Comparison of ENCODE assay signal across 27 mouse cellular contexts in genomic region chr2:68374202-68374601, GRCm38 (mm10).
DNase-seq lines count a peak whose midpoint lies in the region; ATAC-seq and TF ChIP-seq lines count a peak whose summit lies in the region.
"Had no signal": no experiment of that assay in that cellular context is flagged by ENCODE, and none has a peak within 500 bp of the region (broad histone marks: within the 10 kb centered on the region; RNA-seq: fewer than 3 reads in every experiment).

No protein-coding gene starts in this region.

- no peaks in the 10 kb centered on the region for H3K9me3 ChIP-seq in heart, embryonic 10.5 days
- no peaks in the 10 kb centered on the region for H3K9me3 ChIP-seq in heart, embryonic 13.5 days
- H3K9me3 ChIP-seq in hindbrain, embryonic 15.5 days: no peaks in the 10 kb centered on the region
- no peaks in the 10 kb centered on the region for H3K9me3 ChIP-seq in hindbrain, embryonic 13.5 days
- H3K9me3 ChIP-seq in heart, postnatal 0 days (replicated peaks; ENCODE audit: control insufficient read depth, low read length): no peaks in the 10 kb centered on the region
- no peaks in the 10 kb centered on the region for H3K9me3 ChIP-seq in kidney, embryonic 15.5 days (replicated peaks)
- H3K9me3 ChIP-seq: embryonic facial prominence, embryonic 12.5 days; embryonic facial prominence, embryonic 15.5 days; hindbrain, embryonic 12.5 days had no signal

- no peak for TF ChIP-seq EP300 in heart, postnatal 0 days (IDR thresholded peaks at IDR 0.05; ENCODE audit: low read depth)

- H3K9ac ChIP-seq in heart, embryonic 13.5 days: no peak overlapping the region; the same call in 1 of the 2 replicates
- H3K9ac ChIP-seq in hindbrain, embryonic 15.5 days: no peak overlapping the region
- no peak overlapping the region for H3K9ac ChIP-seq in hindbrain, embryonic 13.5 days
- no peak overlapping the region for H3K9ac ChIP-seq in heart, postnatal 0 days (replicated peaks; ENCODE audit: low read depth, low read length)
- H3K9ac ChIP-seq in kidney, embryonic 15.5 days: no peak overlapping the region
- H3K9ac ChIP-seq: embryonic facial prominence, embryonic 12.5 days; embryonic facial prominence, embryonic 15.5 days; forebrain, postnatal 0 days; hindbrain, embryonic 12.5 days had no signal

- no peaks in the 10 kb centered on the region for H3K36me3 ChIP-seq in heart, embryonic 10.5 days
- peaks cover 9% of the 10 kb centered on the region for H3K36me3 ChIP-seq in heart, embryonic 13.5 days
- no peaks in the 10 kb centered on the region for H3K36me3 ChIP-seq in hindbrain, embryonic 15.5 days
- no peaks in the 10 kb centered on the region for H3K36me3 ChIP-seq in hindbrain, embryonic 13.5 days
- 0 out of 2 replicates have a peak, but pooled peaks cover 6% of the 10 kb centered on the region for H3K36me3 ChIP-seq in heart, postnatal 0 days (replicated peaks; ENCODE audit: control insufficient read depth, insufficient read depth, low read length)
- H3K36me3 ChIP-seq in kidney, embryonic 15.5 days: no peaks in the 10 kb centered on the region
- H3K36me3 ChIP-seq: embryonic facial prominence, embryonic 12.5 days; embryonic facial prominence, embryonic 15.5 days; hindbrain, embryonic 12.5 days had no signal

- H3K4me2 ChIP-seq in heart, embryonic 13.5 days: no peak overlapping the region
- no peak overlapping the region for H3K4me2 ChIP-seq in hindbrain, embryonic 15.5 days
- no peak overlapping the region for H3K4me2 ChIP-seq in hindbrain, embryonic 13.5 days
- no peak overlapping the region for H3K4me2 ChIP-seq in heart, postnatal 0 days (ENCODE audit: low read depth, low read length)
- H3K4me2 ChIP-seq in kidney, embryonic 15.5 days: no peak overlapping the region
- H3K4me2 ChIP-seq: embryonic facial prominence, embryonic 12.5 days; embryonic facial prominence, embryonic 15.5 days; hindbrain, embryonic 12.5 days had no signal

- whole genome bisulfite sequencing in heart, embryonic 10.5 days: 65% methylated on average over 7 of the region's 7 CpGs
- 52% methylated on average over 7 of the region's 7 CpGs for WGBS in heart, embryonic 13.5 days
- 56% methylated on average over 7 of the region's 7 CpGs for WGBS in hindbrain, embryonic 15.5 days
- WGBS in hindbrain, embryonic 13.5 days: 61% methylated on average over 7 of the region's 7 CpGs
- 36% methylated on average over 7 of the region's 7 CpGs for WGBS in heart, postnatal 0 days
- 78% methylated on average over 7 of the region's 7 CpGs for WGBS in kidney, embryonic 15.5 days

- no peak for ATAC-seq in heart, embryonic 13.5 days (ENCODE audit: extremely low read depth, insufficient number of reproducible peaks, low FRiP score, low TSS enrichment)
- ATAC-seq in hindbrain, embryonic 15.5 days (ENCODE audit: low FRiP score, low read depth): no peak
- ATAC-seq in hindbrain, embryonic 13.5 days (ENCODE audit: low FRiP score): no peak
- ATAC-seq in heart, postnatal 0 days (ENCODE audit: insufficient read depth, low read depth): no peak
- no peak for ATAC-seq in kidney, embryonic 15.5 days (replicated peaks; ENCODE audit: low FRiP score)
- ATAC-seq: CD4-positive, CD25-positive, alpha-beta regulatory T cell, adult 4 months; forebrain, embryonic 14.5 days; forebrain, postnatal 0 days; hindbrain, postnatal 0 days; inflammation-experienced regulatory T-cells, adult 6 months; intestine, embryonic 16.5 days had no signal

- no peak for TF ChIP-seq CTCF in heart, postnatal 0 days (IDR thresholded peaks at IDR 0.05; ENCODE audit: low read depth)

- no peak overlapping the region for H3K4me3 ChIP-seq in heart, embryonic 10.5 days
- no peak overlapping the region for H3K4me3 ChIP-seq in heart, embryonic 13.5 days
- no peak overlapping the region for H3K4me3 ChIP-seq in hindbrain, embryonic 15.5 days
- H3K4me3 ChIP-seq in hindbrain, embryonic 13.5 days: no peak overlapping the region
- H3K4me3 ChIP-seq in heart, postnatal 0 days (ENCODE audit: low read depth, low read length): no peak overlapping the region
- no peak overlapping the region for H3K4me3 ChIP-seq in kidney, embryonic 15.5 days (replicated peaks)
- H3K4me3 ChIP-seq: embryonic facial prominence, embryonic 12.5 days; embryonic facial prominence, embryonic 15.5 days; gastrocnemius, adult 2 months; hindbrain, embryonic 12.5 days had no signal

- no peaks in the 10 kb centered on the region for H3K27me3 ChIP-seq in heart, embryonic 10.5 days (ENCODE audit: insufficient read depth, poor library complexity, severe bottlenecking)
- H3K27me3 ChIP-seq in heart, embryonic 13.5 days (replicated peaks): no peaks in the 10 kb centered on the region
- no peaks in the 10 kb centered on the region for H3K27me3 ChIP-seq in hindbrain, embryonic 15.5 days
- no peaks in the 10 kb centered on the region for H3K27me3 ChIP-seq in hindbrain, embryonic 13.5 days
- H3K27me3 ChIP-seq in heart, postnatal 0 days (ENCODE audit: control insufficient read depth, insufficient read depth, low read length): no peaks in the 10 kb centered on the region
- no peaks in the 10 kb centered on the region for H3K27me3 ChIP-seq in kidney, embryonic 15.5 days
- H3K27me3 ChIP-seq: embryonic facial prominence, embryonic 12.5 days; embryonic facial prominence, embryonic 15.5 days; hindbrain, embryonic 12.5 days had no signal

- peak overlapping the region; percentile 56; the same call in 1 of the 2 replicates for H3K27ac ChIP-seq in heart, embryonic 10.5 days
- 0 out of 2 replicates have a peak overlapping the region, but pooled peaks have one; percentile 8 for H3K27ac ChIP-seq in heart, embryonic 13.5 days (replicated peaks)
- 0 out of 2 replicates have a peak overlapping the region, but pooled peaks have one; percentile 8 for H3K27ac ChIP-seq in hindbrain, embryonic 15.5 days (replicated peaks)
- no peak overlapping the region for H3K27ac ChIP-seq in hindbrain, embryonic 13.5 days
- peak overlapping the region; percentile 43 for H3K27ac ChIP-seq in heart, postnatal 0 days (ENCODE audit: low read depth)
- no peak overlapping the region for H3K27ac ChIP-seq in kidney, embryonic 15.5 days
- H3K27ac ChIP-seq: embryonic facial prominence, embryonic 12.5 days; embryonic facial prominence, embryonic 15.5 days; gastrocnemius, adult 2 months; hindbrain, embryonic 12.5 days; hindbrain, postnatal 0 days had no signal

- peaks cover 69% of the 10 kb centered on the region for H3K4me1 ChIP-seq in heart, embryonic 10.5 days
- peaks cover 76% of the 10 kb centered on the region for H3K4me1 ChIP-seq in heart, embryonic 13.5 days
- peaks cover 12% of the 10 kb centered on the region for H3K4me1 ChIP-seq in hindbrain, embryonic 15.5 days (replicated peaks)
- H3K4me1 ChIP-seq in hindbrain, embryonic 13.5 days (replicated peaks): peaks cover 29% of the 10 kb centered on the region
- peaks cover 63% of the 10 kb centered on the region for H3K4me1 ChIP-seq in heart, postnatal 0 days (ENCODE audit: control insufficient read depth, insufficient read depth)
- peaks cover 32% of the 10 kb centered on the region for H3K4me1 ChIP-seq in kidney, embryonic 15.5 days

- DNase-seq in heart, embryonic 10.5 days (ENCODE audit: low spot score): no peak
- DNase-seq in heart, postnatal 10 days: no peak
- DNase-seq in heart, adult 8-10 months (ENCODE audit: low spot score): no peak
- DNase-seq in heart, postnatal 0 days (ENCODE audit: low spot score): no peak
- DNase-seq: adrenal gland, adult 2 months; adrenal gland, postnatal 14 days; cerebellum, adult 11 months; cerebellum, adult 2 months; cerebellum, adult 9-11 months; cerebellum, postnatal 25 days; forebrain, postnatal 0 days; gastrocnemius, adult 2 months; gastrocnemius, postnatal 14 days; kidney, adult 18-20 months; kidney, adult 9 months had no signal

- intact Hi-C loops in heart, postnatal 10 days (cut with DNase I): loop anchor here (2.0 kb wide), 1 partner anchor 95 kb away; no protein-coding TSS in a partner anchor

Comparison
In these comparisons a context has a peak if more than half of its experiments do, and no peak if none do; other contexts are left out.
1. H3K27ac ChIP-seq: peak in heart, embryonic 10.5 days (single experiment), heart, embryonic 13.5 days (single experiment), hindbrain, embryonic 15.5 days (single experiment) and heart, postnatal 0 days (single experiment); none in hindbrain, embryonic 13.5 days (single experiment) and kidney, embryonic 15.5 days (single experiment).